Mouse (Mus musculus) gastrocnemius, adult 8-10 months (tissue): ENCODE data around the gene Pgc. TPM values are rescaled to one million over a fixed set of nuclear protein-coding genes. Genes with fewer than 3 reads are reported as not detected.

Experiments used
- DNase-seq, 2 experiments: peaks; one replicate each; pipeline ENCODE4 v3.0.0; 2022; ENCODE audit warnings: low spot score in 2 of 2
- total RNA-seq, 4 experiments: library from RNA; stranded (reverse); gene quantifications; 2 replicates each; pipeline ENCODE4 v1.2.4; 2022

Pgc gene
- total RNA-seq, 4 experiments from 2014 or later, result not detected

- no peak for DNase-seq
Measured at GRCm38 (mm10) chr17:47707961-47708360, 18.7 kb upstream of the Pgc start.

GRCm38 (mm10) chr17:47708972-47709371 lies 17.7 kb upstream of the Pgc start:
- DNase-seq, result no peak

GRCm38 (mm10) chr17:47710036-47710435 lies 16.6 kb upstream of the Pgc start:
- DNase-seq, result no peak

- no peak for DNase-seq
Measured at GRCm38 (mm10) chr17:47711883-47712282, 14.8 kb upstream of the Pgc start.

GRCm38 (mm10) chr17:47712889-47713571 lies 13.6 kb upstream of the Pgc start:
- DNase-seq, result no peak

- DNase-seq, result no peak
Measured at GRCm38 (mm10) chr17:47715037-47715436, 11.6 kb upstream of the Pgc start.

GRCm38 (mm10) chr17:47721183-47721582 lies 5.5 kb upstream of the Pgc start:
- no peak for DNase-seq

- DNase-seq, result no peak
Measured at GRCm38 (mm10) chr17:47730633-47731575, 4.3 kb downstream of the Pgc start.

GRCm38 (mm10) chr17:47735553-47736100 lies 9.0 kb downstream of the Pgc start:
- no peak for DNase-seq

- DNase-seq, result peak; percentile 96
Measured at GRCm38 (mm10) chr17:47736856-47737255, 10.2 kb downstream of the Pgc start, which contains the start of gene Tfeb. TSS of gene Tfeb (plus strand) at chr17:47737030.

- DNase-seq, result peak; percentile 92 to 95
Measured at GRCm38 (mm10) chr17:47737271-47738065, 10.8 kb downstream of the Pgc start.

GRCm38 (mm10) chr17:47738066-47738878 lies 11.6 kb downstream of the Pgc start:
- DNase-seq, result peak; percentile 65 to 76

- peak; percentile 38 to 45 for DNase-seq
Measured at GRCm38 (mm10) chr17:47738879-47739798, 12.5 kb downstream of the Pgc start.

- DNase-seq, result no peak
Measured at GRCm38 (mm10) chr17:47740186-47740585, 13.5 kb downstream of the Pgc start.

- no peak for DNase-seq
Measured at GRCm38 (mm10) chr17:47742991-47743734, 16.5 kb downstream of the Pgc start.

- no peak for DNase-seq
Measured at GRCm38 (mm10) chr17:47744086-47744485, 17.4 kb downstream of the Pgc start.

GRCm38 (mm10) chr17:47744746-47745368 lies 18.2 kb downstream of the Pgc start:
- DNase-seq, result no peak
